ENCODE assay signal across 11 mouse cellular contexts in genomic region chr13:116311871-116312720, GRCm38 (mm10). TPM values are rescaled to one million over a fixed set of nuclear protein-coding genes. Genes with fewer than 3 reads are reported as not detected.
A peak's percentile ranks its signal among the peaks of the same experiment; 100 is the strongest.
DNase-seq lines count a peak whose midpoint lies in the region; ATAC-seq lines count a peak whose summit lies in the region.
"Had no signal": no experiment of that assay in that cellular context is flagged by ENCODE, and none has a peak within 500 bp of the region (broad histone marks: within the 10 kb centered on the region; RNA-seq: fewer than 3 reads in every experiment).

No protein-coding gene starts in this region.

- no peaks in the 10 kb centered on the region for H3K36me3 ChIP-seq in hindbrain, embryonic 10.5 days
- no peaks in the 10 kb centered on the region for H3K36me3 ChIP-seq in hindbrain, embryonic 13.5 days
- H3K36me3 ChIP-seq in hindbrain, embryonic 12.5 days = no peaks in the 10 kb centered on the region

- peak overlapping the region; percentile 63; the same call in 1 of the 2 replicates for H3K4me3 ChIP-seq in hindbrain, embryonic 10.5 days
- H3K4me3 ChIP-seq in hindbrain, embryonic 13.5 days = no peak overlapping the region
- peak overlapping the region; percentile 7; the same call in 1 of the 2 replicates for H3K4me3 ChIP-seq in hindbrain, embryonic 12.5 days

- H3K9me3 ChIP-seq in hindbrain, embryonic 10.5 days = no peaks in the 10 kb centered on the region
- no peaks in the 10 kb centered on the region for H3K9me3 ChIP-seq in hindbrain, embryonic 13.5 days
- no peaks in the 10 kb centered on the region for H3K9me3 ChIP-seq in hindbrain, embryonic 12.5 days (replicated peaks)

- peak; percentile 6 for DNase-seq in hindbrain, embryonic 10.5 days (ENCODE audit: low spot score)
- DNase-seq in 3T3-L1 (ENCODE audit: low read depth, low spot score) = peak; percentile 40
- peak; percentile 43 for DNase-seq in R1 (ENCODE audit: low read depth, low spot score)
- no peak for DNase-seq in layer of hippocampus, adult 18-20 months (ENCODE audit: low spot score in 2 of 2)
- no peak for DNase-seq in thymus, adult 18-20 months
- DNase-seq: gastrocnemius, postnatal 25 days; kidney, adult 11 months had no signal

- H3K4me2 ChIP-seq in hindbrain, embryonic 13.5 days = no peak overlapping the region; the same call in 1 of the 2 replicates
- no peak overlapping the region for H3K4me2 ChIP-seq in hindbrain, embryonic 12.5 days (replicated peaks)

- peaks cover 16% of the 10 kb centered on the region for H3K4me1 ChIP-seq in hindbrain, embryonic 10.5 days (replicated peaks)
- peaks cover 10% of the 10 kb centered on the region for H3K4me1 ChIP-seq in hindbrain, embryonic 13.5 days (replicated peaks)
- 0 out of 2 replicates have a peak, but pooled peaks cover 6% of the 10 kb centered on the region for H3K4me1 ChIP-seq in hindbrain, embryonic 12.5 days

- no peak overlapping the region for H3K9ac ChIP-seq in hindbrain, embryonic 13.5 days
- no peak overlapping the region for H3K9ac ChIP-seq in hindbrain, embryonic 12.5 days

- H3K27ac ChIP-seq in hindbrain, embryonic 10.5 days = no peak overlapping the region
- H3K27ac ChIP-seq in hindbrain, embryonic 13.5 days = no peak overlapping the region
- H3K27ac ChIP-seq in hindbrain, embryonic 12.5 days = no peak overlapping the region

- no peak for ATAC-seq in hindbrain, embryonic 13.5 days (ENCODE audit: low FRiP score)
- ATAC-seq in hindbrain, embryonic 12.5 days (ENCODE audit: low FRiP score) = no peak
- ATAC-seq in activated CD4-positive, CD25-positive, alpha-beta regulatory T cell, adult 4 months = no peak

- WGBS in hindbrain, embryonic 10.5 days = 3% methylated on average over 13 of the region's 13 CpGs
- 2% methylated on average over 13 of the region's 13 CpGs for WGBS in hindbrain, embryonic 13.5 days
- 2% methylated on average over 13 of the region's 13 CpGs for WGBS in hindbrain, embryonic 12.5 days

- peaks cover 100% of the 10 kb centered on the region for H3K27me3 ChIP-seq in hindbrain, embryonic 10.5 days (ENCODE audit: insufficient read depth, poor library complexity, severe bottlenecking)
- peaks cover 86% of the 10 kb centered on the region for H3K27me3 ChIP-seq in hindbrain, embryonic 13.5 days
- peaks cover 79% of the 10 kb centered on the region for H3K27me3 ChIP-seq in hindbrain, embryonic 12.5 days

RNA-seq across cellular contexts. Expression of gene Isl1, which starts 2.6 kb away (rescaled TPM):
- polyA plus RNA-seq in hindbrain, embryonic 10.5 days (2016; fragmentation: Nextera tagmentation; extraction: Ambion mirVana) = 34.9 and 63.4 TPM in 2 replicates
- 43.3 and 51.8 TPM in 2 replicates for polyA plus RNA-seq in hindbrain, embryonic 13.5 days (2015; fragmentation: Nextera tagmentation; extraction: Ambion mirVana)
- 44.2 and 45.5 TPM in 2 replicates for polyA plus RNA-seq in hindbrain, embryonic 12.5 days (2016; fragmentation: Nextera tagmentation; extraction: Ambion mirVana)
- polyA plus RNA-seq in activated CD4-positive, CD25-positive, alpha-beta regulatory T cell, adult 4 months (2017; shearing (Covaris generic)) = not detected
- total RNA-seq in layer of hippocampus, adult 18-20 months (2021) = not detected
- total RNA-seq: gastrocnemius, postnatal 25 days; megakaryocyte, adult 5-6 weeks had no signal

Comparison
In these comparisons a context has a peak if more than half of its experiments do, and no peak if none do; other contexts are left out.
1. DNase-seq: peak in hindbrain, embryonic 10.5 days (single experiment), 3T3-L1 (single experiment) and R1 (single experiment); none in layer of hippocampus, adult 18-20 months (0 of 2) and thymus, adult 18-20 months (0 of 2).
2. RNA of gene Isl1, which starts 2.6 kb away (polyA plus RNA-seq): 44.2 to 45.5 TPM in hindbrain, embryonic 12.5 days, 43.3 to 51.8 TPM in hindbrain, embryonic 13.5 days and 34.9 to 63.4 TPM in hindbrain, embryonic 10.5 days; not detected in activated CD4-positive, CD25-positive, alpha-beta regulatory T cell, adult 4 months; every median in the first group is over 10 times any median in the second.